Mouse (Mus musculus) thymus, adult 2 months (tissue): ENCODE measurements around the gene Slc51a. TPM values are rescaled to one million over a fixed set of nuclear protein-coding genes. Genes with fewer than 3 reads are reported as not detected.

ENCODE experiments used
- DNase-seq: peaks from one replicate; pipeline ENCODE4 v3.0.0; 2021
- H3K27ac ChIP-seq: fragments of 200-500 bp; 2 replicates; pipeline ENCODE4 v1.5.1; 2012; ENCODE audit warnings: low read length, control low read depth; ENCODE audit not compliant: control insufficient read depth, insufficient read depth
- H3K27me3 ChIP-seq: fragments of 200-500 bp; 2 replicates; pipeline ENCODE4 v1.6.1; 2012; ENCODE audit warnings: mild to moderate bottlenecking, low read length, moderate library complexity, mixed read lengths; ENCODE audit not compliant: control insufficient read depth, insufficient read depth
- H3K36me3 ChIP-seq: fragments of 200-500 bp; 2 replicates; pipeline ENCODE4 v1.6.1; 2012; ENCODE audit warnings: mild to moderate bottlenecking, low read length, moderate library complexity; ENCODE audit not compliant: control insufficient read depth, insufficient read depth
- H3K4me1 ChIP-seq: fragments of 200-500 bp; replicated peaks from 2 replicates; pipeline ENCODE4 v1.6.1; 2012; ENCODE audit warnings: low read length; ENCODE audit not compliant: control insufficient read depth, insufficient read depth
- H3K4me3 ChIP-seq: fragments of 200-500 bp; 2 replicates; pipeline ENCODE4 v1.5.1; 2012; ENCODE audit warnings: mild to moderate bottlenecking, low read length, control low read depth, moderate library complexity; ENCODE audit not compliant: control insufficient read depth, insufficient read depth
- CTCF ChIP-seq: fragments of 200-500 bp; IDR thresholded peaks from 2 replicates; pipeline ENCODE4 v1.5.1; 2012; ENCODE audit warnings: mild to moderate bottlenecking, control low read depth, low read length, moderate library complexity, borderline replicate concordance; ENCODE audit not compliant: control insufficient read depth, poor library complexity, insufficient read depth; ENCODE audit errors: extremely low read depth
- POLR2A ChIP-seq: fragments of 200-500 bp; IDR thresholded peaks from 2 replicates; pipeline ENCODE4 v1.6.1; 2012; ENCODE audit warnings: mild to moderate bottlenecking, low read length, control low read depth, moderate library complexity; ENCODE audit not compliant: control insufficient read depth, poor library complexity, insufficient read depth; ENCODE audit errors: extremely low read depth
- WGBS: fragments of 180-500 bp; shearing (Covaris S2); methylation state at CpG from one replicate; pipeline ENCODE4 v1.1.7; 2018; 5-methylcytosine and 5-hydroxymethylcytosine counted together
- polyA plus RNA-seq: library from polyadenylated mRNA; depleted of rRNA; stranded (reverse); fragments of >200 nt; gene quantifications from 2 replicates; pipeline ENCODE4 v1.2.3, GENCODE M21; 2012

The Slc51a gene
- polyA plus RNA-seq, 1 experiment: 1.3 TPM

DNA sequence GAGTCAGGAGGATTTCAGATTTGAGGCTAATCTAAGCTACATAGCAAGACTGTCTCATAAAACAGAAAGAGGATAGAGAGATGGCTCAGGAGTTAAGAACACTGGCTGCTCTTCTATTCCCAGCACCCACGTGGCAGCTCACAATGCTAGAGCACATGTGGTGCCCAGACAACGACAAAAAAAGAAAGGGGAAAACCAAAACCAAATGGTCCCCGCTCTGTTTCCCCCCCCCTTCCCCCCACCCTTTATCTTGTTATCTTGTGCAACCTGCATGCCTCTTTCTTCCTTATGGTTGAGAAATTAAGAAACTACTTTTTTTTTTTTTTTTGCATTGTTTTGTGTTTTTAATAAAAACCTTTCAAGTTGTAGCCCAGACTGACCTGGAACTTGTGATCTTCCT is 19.2 kb downstream of the Slc51a start:
- Histone ChIP-seq H3K4me1 (peaks cover 3% of the 10 kb centered on the region; the same call in 1 of the 2 replicates), H3K27ac (no peak overlapping the region), H3K4me3 (no peak overlapping the region), H3K27me3 (no peaks in the 10 kb centered on the region), H3K36me3 (0 out of 2 replicates have a peak, but pooled peaks cover 3% of the 10 kb centered on the region)
- TF ChIP-seq CTCF: no peak
- TF ChIP-seq POLR2A: no peak
- DNase-seq: no peak
- 1% methylated on average over 3 of the region's 3 CpGs for WGBS

GRCm38 (mm10) chr16:32464908-32465307 is 22.8 kb downstream of the Slc51a start:
- Histone ChIP-seq H3K4me3 (no peak overlapping the region), H3K4me1 (peaks cover 3% of the 10 kb centered on the region; the same call in 1 of the 2 replicates), H3K36me3 (0 out of 2 replicates have a peak, but pooled peaks cover 9% of the 10 kb centered on the region), H3K27me3 (no peaks in the 10 kb centered on the region), H3K27ac (no peak overlapping the region)
- WGBS: 0% methylated on average over 1 of the region's 1 CpGs
- no peak for TF ChIP-seq POLR2A
- no peak for TF ChIP-seq CTCF
- DNase-seq: no peak

DNA sequence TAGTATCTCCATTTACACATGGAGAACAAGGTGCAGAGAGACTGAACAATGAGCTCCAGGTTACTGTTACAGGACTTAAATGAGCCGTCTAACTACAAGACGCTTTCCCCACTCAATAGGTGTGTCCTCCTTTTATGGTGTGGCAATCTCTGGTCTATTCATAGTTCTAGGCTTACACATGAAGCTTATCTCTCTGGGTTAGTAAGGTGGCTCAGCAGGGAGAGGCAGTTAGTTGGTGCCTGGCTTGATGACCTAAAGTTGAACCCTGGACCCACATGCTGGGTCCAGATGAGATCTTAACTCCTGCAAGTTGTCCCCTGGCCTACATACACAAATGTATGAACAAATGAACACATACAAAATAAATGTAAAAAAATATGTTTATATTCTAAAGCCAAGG is 24.3 kb downstream of the Slc51a start:
- peaks cover 3% of the 10 kb centered on the region; the same call in 1 of the 2 replicates for H3K4me1 ChIP-seq
- H3K27ac ChIP-seq: no peak overlapping the region
- no peak for TF ChIP-seq POLR2A
- no peak for TF ChIP-seq CTCF
- 93% methylated on average over 2 of the region's 2 CpGs for WGBS
- DNase-seq: no peak
- H3K27me3 ChIP-seq: no peaks in the 10 kb centered on the region
- H3K36me3 ChIP-seq: 0 out of 2 replicates have a peak, but pooled peaks cover 9% of the 10 kb centered on the region
- H3K4me3 ChIP-seq: no peak overlapping the region

GRCm38 (mm10) chr16:32462950-32463349 is 24.7 kb downstream of the Slc51a start:
- H3K27me3 ChIP-seq: no peaks in the 10 kb centered on the region
- H3K36me3 ChIP-seq: 0 out of 2 replicates have a peak, but pooled peaks cover 9% of the 10 kb centered on the region
- peaks cover 3% of the 10 kb centered on the region; the same call in 1 of the 2 replicates for H3K4me1 ChIP-seq
- 98% methylated on average over 16 of the region's 16 CpGs for WGBS
- H3K27ac ChIP-seq: no peak overlapping the region
- TF ChIP-seq CTCF (no peak), POLR2A (no peak)
- no peak overlapping the region for H3K4me3 ChIP-seq
- DNase-seq: no peak

DNA sequence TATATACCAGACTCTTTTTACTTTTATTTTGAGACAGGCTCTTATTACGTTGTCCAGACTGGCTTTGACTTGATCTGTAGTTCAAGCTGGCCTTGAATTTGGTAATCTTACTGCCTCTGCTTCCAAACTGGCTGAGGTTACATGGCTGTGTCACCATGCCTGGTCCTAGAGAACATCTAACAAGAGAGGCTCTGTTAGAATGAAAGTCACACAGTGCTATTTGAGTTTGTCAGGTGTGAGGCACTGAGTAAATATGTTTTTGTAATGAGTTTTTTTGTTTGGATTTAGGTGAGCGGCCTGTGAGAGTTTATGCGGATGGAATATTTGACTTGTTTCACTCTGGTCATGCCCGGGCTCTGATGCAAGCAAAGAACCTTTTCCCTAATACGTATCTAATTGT is 26.0 kb downstream of the Slc51a start:
- DNase-seq: no peak
- no peak overlapping the region for H3K27ac ChIP-seq
- H3K36me3 ChIP-seq: 0 out of 2 replicates have a peak, but pooled peaks cover 9% of the 10 kb centered on the region
- H3K27me3 ChIP-seq: no peaks in the 10 kb centered on the region
- no peak overlapping the region for H3K4me3 ChIP-seq
- WGBS: 97% methylated on average over 5 of the region's 5 CpGs
- TF ChIP-seq POLR2A (no peak), CTCF (no peak)
- H3K4me1 ChIP-seq: peaks cover 3% of the 10 kb centered on the region; the same call in 1 of the 2 replicates

DNA sequence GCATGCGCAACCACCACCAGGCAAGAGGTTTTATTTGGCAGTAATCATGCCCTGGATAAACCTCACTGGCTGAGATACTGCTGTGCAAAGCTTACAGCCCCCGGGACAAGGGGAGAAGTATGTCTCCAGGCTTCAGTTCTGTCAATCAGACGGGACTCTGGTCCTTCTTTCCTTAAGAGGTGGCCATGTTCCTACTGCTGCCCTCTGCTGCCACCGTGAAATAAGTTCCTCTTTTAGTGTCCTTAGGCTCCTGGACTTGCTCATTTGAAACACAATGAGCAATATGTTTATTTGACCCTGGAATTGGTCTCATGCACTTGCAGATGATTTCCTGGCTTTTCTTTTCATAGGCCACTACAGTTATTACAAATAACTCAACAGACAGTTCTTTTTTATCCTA is 27.2 kb downstream of the Slc51a start:
- Histone ChIP-seq H3K27me3 (no peaks in the 10 kb centered on the region), H3K4me3 (no peak overlapping the region), H3K36me3 (0 out of 2 replicates have a peak, but pooled peaks cover 12% of the 10 kb centered on the region), H3K27ac (no peak overlapping the region), H3K4me1 (peaks cover 2% of the 10 kb centered on the region; the same call in 1 of the 2 replicates)
- WGBS: 57% methylated on average over 4 of the region's 4 CpGs
- no peak for DNase-seq
- TF ChIP-seq POLR2A (no peak), CTCF (no peak)
